Mouse (Mus musculus) pancreas, adult 10 weeks (tissue): ENCODE results near the gene Bpifb1. TPM values are rescaled to one million over a fixed set of nuclear protein-coding genes. Genes with fewer than 3 reads are reported as not detected.

Source experiments
- polyA plus RNA-seq: library from polyadenylated mRNA; stranded (reverse); fragments of 350-450 nt; fragmentation: Illumina TruSeq; extraction: RNeasy Lipid Tissue Mini Kit (QIAGEN cat#74804); gene quantifications from one replicate; pipeline ENCODE4 v1.2.3, GENCODE M21; 2015; ENCODE audit warnings: low read depth, low replicate concordance; ENCODE audit not compliant: insufficient read depth

Bpifb1 gene
- polyA plus RNA-seq, result not detected

DNA sequence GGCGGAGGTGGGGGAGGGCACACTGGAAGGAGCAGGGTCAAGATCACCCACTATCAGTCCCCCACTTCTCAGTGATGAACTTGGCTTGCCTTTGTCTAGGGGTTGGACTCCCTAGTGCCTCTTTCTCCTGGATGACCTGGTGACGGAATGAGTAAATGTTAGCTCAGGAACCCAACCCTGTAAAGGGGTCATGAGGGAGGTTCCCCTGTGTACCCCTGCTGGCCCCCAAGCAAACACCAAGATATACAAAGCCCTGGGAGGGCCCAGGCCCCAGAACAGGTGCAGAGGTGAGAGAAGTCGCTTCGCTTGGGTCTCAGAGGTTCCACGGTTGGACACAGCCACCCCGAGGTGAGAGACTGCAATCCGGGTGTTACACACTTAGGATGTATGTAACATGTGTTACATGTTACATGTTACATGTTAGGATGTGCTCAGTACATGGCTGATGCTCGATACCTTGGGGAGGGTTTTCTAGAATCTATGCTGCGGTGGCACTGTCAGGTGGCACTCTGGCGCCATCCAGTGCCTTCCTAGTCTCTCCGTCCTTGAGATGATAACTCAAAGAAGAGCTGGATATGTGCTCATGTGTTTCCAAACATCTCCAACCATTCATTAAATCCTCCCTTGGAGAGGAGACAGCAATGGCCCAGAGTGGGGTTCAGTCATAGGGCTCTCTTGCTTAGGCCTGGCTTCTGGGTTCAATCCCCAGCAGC, at the start of gene Bpifb1:
Gene Bpifb1 (plus strand): TSS at position 273 of the 713 bp plus-strand sequence.

DNA sequence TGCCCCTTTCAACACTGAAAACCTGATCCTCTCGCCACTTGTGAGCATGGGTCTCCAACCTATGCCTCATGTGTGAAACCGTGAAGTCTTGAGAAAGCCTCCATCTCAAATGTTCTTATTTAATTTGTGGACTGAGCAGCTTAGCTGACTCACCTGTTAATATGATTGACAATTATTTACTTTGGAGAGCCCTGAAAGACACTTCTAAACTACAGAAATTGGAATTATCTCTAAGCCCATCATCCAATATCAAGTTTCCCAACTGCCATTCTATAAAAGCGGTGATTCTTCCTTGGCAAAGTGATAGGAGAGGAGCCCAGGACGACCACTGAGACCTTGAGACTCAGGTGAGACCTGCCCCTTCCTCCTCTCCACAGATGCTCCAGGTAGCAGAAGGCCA, 48.0 kb upstream of the Bpifb1 start, which contains the start of gene Bpifa1:
Gene Bpifa1 (plus strand): TSS at position 301 of the 400 bp plus-strand sequence.

DNA sequence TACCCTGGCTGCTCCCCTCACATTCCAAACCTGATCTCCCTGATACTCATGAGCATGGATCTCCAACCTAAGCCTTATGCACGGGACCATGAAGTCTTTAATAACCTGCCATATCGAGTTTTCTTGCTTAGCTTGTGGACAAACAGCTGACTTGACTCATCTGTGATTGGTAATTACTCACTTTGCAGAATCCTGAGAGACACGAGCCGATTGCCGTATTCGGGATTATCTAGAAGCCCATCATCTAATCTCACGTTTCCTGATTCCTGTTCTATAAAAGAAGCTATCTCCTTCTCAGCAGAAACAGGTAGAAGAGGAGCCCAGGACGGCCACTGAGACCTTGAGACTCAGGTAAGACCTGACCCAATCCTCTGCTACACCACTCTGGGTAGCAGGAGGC, 28.3 kb upstream of the Bpifb1 start, which contains the start of gene Bpifa5:
Gene Bpifa5 (plus strand): TSS at position 301 of the 400 bp plus-strand sequence.

DNA sequence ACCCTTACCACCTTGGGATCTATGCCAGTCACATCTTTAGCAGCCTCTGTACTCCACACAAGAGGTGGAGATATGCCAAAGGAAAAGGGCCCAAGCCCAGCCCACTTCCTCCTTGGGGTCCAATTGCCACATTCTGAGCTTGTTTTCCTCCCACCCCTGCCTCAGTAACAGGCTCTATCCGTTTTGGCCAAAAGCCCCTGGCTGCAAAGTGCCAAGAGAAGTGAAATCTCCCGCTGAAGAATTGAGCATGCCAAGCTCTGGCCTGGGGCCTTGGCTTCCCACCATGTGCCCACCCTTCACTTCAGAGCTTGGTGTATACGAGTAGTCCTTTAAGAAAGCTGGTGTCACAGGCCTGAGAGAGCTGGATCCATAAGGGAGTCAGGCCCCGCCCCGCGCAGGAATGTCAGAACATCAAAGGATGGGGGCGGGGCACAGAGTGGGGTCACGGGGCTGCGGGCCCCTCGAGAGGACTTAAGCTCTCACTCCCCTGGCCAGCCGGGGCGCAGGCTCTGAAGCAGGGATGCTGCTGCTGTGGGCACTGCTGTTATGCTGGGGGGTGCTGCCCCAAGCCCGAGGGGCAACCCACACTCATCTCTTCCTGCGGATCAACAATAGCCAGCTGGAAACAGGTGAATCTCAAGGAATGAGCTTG, 32.8 kb downstream of the Bpifb1 start, which contains the start of gene Bpifb5:
Gene Bpifb5 (plus strand): TSS at position 478 of the 652 bp plus-strand sequence.

DNA sequence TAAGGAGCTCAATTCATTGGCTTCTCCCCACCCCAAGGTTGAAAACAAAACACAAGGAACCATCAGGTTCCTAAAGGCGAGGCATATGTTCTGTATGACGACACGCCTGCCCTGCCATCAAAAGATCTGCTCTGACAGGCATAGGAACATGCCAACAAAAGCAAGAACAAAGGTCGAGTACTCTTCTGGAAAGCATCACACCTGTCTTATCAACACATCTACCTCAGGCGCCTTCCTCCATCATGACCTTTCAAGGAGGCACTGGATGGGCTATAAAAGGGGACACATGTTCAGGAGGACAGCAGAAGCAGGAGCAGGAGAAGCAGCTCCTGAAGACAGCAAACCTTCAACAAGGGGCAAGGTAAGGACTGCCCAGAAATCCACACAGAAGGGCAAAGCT, 66.9 kb downstream of the Bpifb1 start, which contains the start of gene Bpifb9a:
Gene Bpifb9a (plus strand): TSS at position 301 of the 400 bp plus-strand sequence.

Other genes starting within 250 kb of the Bpifb1 start
- not detected for gene Bpifa6, start 215.9 kb upstream of the Bpifb1 start, polyA plus RNA-seq
- not detected for gene Bpifa2, start 182.6 kb upstream of the Bpifb1 start, polyA plus RNA-seq
- not detected for gene Bpifa3, start 60.5 kb upstream of the Bpifb1 start, polyA plus RNA-seq
- gene Bpifa1, start 47.9 kb upstream of the Bpifb1 start, polyA plus RNA-seq, result 0.79 TPM
- gene Bpifa5, start 28.2 kb upstream of the Bpifb1 start, polyA plus RNA-seq, result not detected
- gene Bpifb5, start 32.9 kb downstream of the Bpifb1 start, polyA plus RNA-seq, result not detected
- not detected for gene Bpifb9a, start 67.0 kb downstream of the Bpifb1 start, polyA plus RNA-seq
- gene Bpifb9b, start 116.4 kb downstream of the Bpifb1 start, polyA plus RNA-seq, result not detected
- gene Cdk5rap1, start 182.2 kb downstream of the Bpifb1 start, polyA plus RNA-seq, result 3.8 TPM
- gene Snta1, start 217.3 kb downstream of the Bpifb1 start, polyA plus RNA-seq, result 4.6 TPM
- 2.5 TPM for gene Cbfa2t2, start 245.7 kb downstream of the Bpifb1 start, polyA plus RNA-seq